19 mouse cellular contexts compared by ENCODE assay signal in genomic region chr3:86996111-86996510, GRCm38 (mm10). TPM values are rescaled to one million over a fixed set of nuclear protein-coding genes. Genes with fewer than 3 reads are reported as not detected.
DNase-seq lines count a peak whose midpoint lies in the region; ATAC-seq and TF ChIP-seq lines count a peak whose summit lies in the region.
"Had no signal": no experiment of that assay in that cellular context is flagged by ENCODE, and none has a peak within 500 bp of the region (broad histone marks: within the 10 kb centered on the region; RNA-seq: fewer than 3 reads in every experiment).

No protein-coding gene starts in this region.

- H3K27ac ChIP-seq in liver, adult 2 months (replicated peaks; ENCODE audit: insufficient read depth, low read depth, low read length) = peak overlapping the region; percentile 46; the same call in 1 of the 2 replicates
- H3K27ac ChIP-seq in liver, embryonic 12.5 days = no peak overlapping the region
- H3K27ac ChIP-seq in limb, embryonic 10.5 days = no peak overlapping the region

- no peak overlapping the region for H3K4me2 ChIP-seq in liver, embryonic 12.5 days

- TF ChIP-seq POLR2A in liver, adult 2 months (IDR thresholded peaks at IDR 0.05; ENCODE audit: extremely low read depth, insufficient read depth, low read length) = no peak

- no peak overlapping the region for H3K4me3 ChIP-seq in liver, adult 2 months (ENCODE audit: insufficient read depth, low read depth, low read length)
- no peak overlapping the region for H3K4me3 ChIP-seq in liver, embryonic 12.5 days
- no peak overlapping the region for H3K4me3 ChIP-seq in limb, embryonic 10.5 days

- no peaks in the 10 kb centered on the region; the same call in 1 of the 2 replicates for H3K36me3 ChIP-seq in liver, adult 2 months (ENCODE audit: control insufficient read depth, insufficient read depth, low read length)
- H3K36me3 ChIP-seq in liver, embryonic 12.5 days = no peaks in the 10 kb centered on the region
- no peaks in the 10 kb centered on the region for H3K36me3 ChIP-seq in splenic B cell, adult 2 months (ENCODE audit: control insufficient read depth, insufficient read depth, low read length, poor library complexity, severe bottlenecking)
- no peaks in the 10 kb centered on the region for H3K36me3 ChIP-seq in limb, embryonic 10.5 days
- H3K36me3 ChIP-seq: G1E had no signal

- no peaks in the 10 kb centered on the region for H3K9me3 ChIP-seq in liver, embryonic 12.5 days (replicated peaks)
- no peaks in the 10 kb centered on the region for H3K9me3 ChIP-seq in limb, embryonic 10.5 days (replicated peaks)
- H3K9me3 ChIP-seq: G1E had no signal

- no peak overlapping the region for H3K9ac ChIP-seq in liver, adult 2 months (ENCODE audit: low read depth, low read length)
- H3K9ac ChIP-seq in liver, embryonic 12.5 days = no peak overlapping the region

- WGBS in liver, adult 2 months = 22% methylated on average over 4 of the region's 4 CpGs
- WGBS in liver, embryonic 12.5 days (ENCODE audit: insufficient replicate concordance) = 76% methylated on average over 4 of the region's 4 CpGs
- WGBS in limb, embryonic 10.5 days = 89% methylated on average over 4 of the region's 4 CpGs

- peaks cover 19% of the 10 kb centered on the region for H3K4me1 ChIP-seq in liver, adult 2 months (ENCODE audit: control insufficient read depth, insufficient read depth, low read length)
- H3K4me1 ChIP-seq in liver, embryonic 12.5 days = peaks cover 8% of the 10 kb centered on the region; the same call in 1 of the 2 replicates
- 0 out of 2 replicates have a peak, but pooled peaks cover 11% of the 10 kb centered on the region for H3K4me1 ChIP-seq in limb, embryonic 10.5 days

- no peaks in the 10 kb centered on the region for H3K79me2 ChIP-seq in liver, adult 2 months (ENCODE audit: control insufficient read depth, insufficient read depth, low read length)

- TF ChIP-seq CTCF in liver, adult 2 months (IDR thresholded peaks at IDR 0.05; ENCODE audit: low read depth, low read length) = no peak

- DNase-seq in liver, adult 2 months (ENCODE audit: extremely low read depth, low read depth, low spot score) = peak; percentile 96
- peak; percentile 17 for DNase-seq in splenic B cell, adult 2 months (ENCODE audit: low read depth, low spot score)
- DNase-seq in limb, embryonic 10.5 days (ENCODE audit: low spot score) = no peak
- DNase-seq: adrenal gland, adult 2 months; adrenal gland, adult 8-10 months; adrenal gland, postnatal 10 days; adrenal gland, postnatal 14 days; adrenal gland, postnatal 25 days; adrenal gland, postnatal 36 days; B cell, adult 2 months; cerebellum, adult 11 months; cerebellum, adult 11-12 months; cerebellum, adult 18-20 months had no signal

- H3K27me3 ChIP-seq in liver, adult 2 months (ENCODE audit: control insufficient read depth, insufficient read depth, low read length) = no peaks in the 10 kb centered on the region
- no peaks in the 10 kb centered on the region for H3K27me3 ChIP-seq in liver, embryonic 12.5 days (replicated peaks)
- H3K27me3 ChIP-seq in splenic B cell, adult 2 months (ENCODE audit: control insufficient read depth, insufficient read depth, low read length, poor library complexity, severe bottlenecking) = no peaks in the 10 kb centered on the region
- no peaks in the 10 kb centered on the region for H3K27me3 ChIP-seq in limb, embryonic 10.5 days (ENCODE audit: low read depth, poor library complexity, severe bottlenecking)
- H3K27me3 ChIP-seq: CH12.LX had no signal

- ATAC-seq in liver, embryonic 12.5 days = no peak
- ATAC-seq: activated CD4-positive, CD25-positive, alpha-beta regulatory T cell, adult 4 months; CD4-positive, CD25-positive, alpha-beta regulatory T cell, adult 4 months; Patski had no signal

RNA-seq across cellular contexts. Expression of gene Cd1d1, which starts 3.1 kb away (rescaled TPM):
- total RNA-seq in liver, adult 2 months (2014; rRNA removed) = 336 and 410 TPM in 2 replicates
- 251 and 268 TPM in 2 replicates for polyA plus RNA-seq in liver, adult 2 months (2012; rRNA removed)
- polyA plus RNA-seq in liver, embryonic 12.5 days (2016; fragmentation: Nextera tagmentation; extraction: Ambion mirVana) = 8.7 and 10.2 TPM in 2 replicates
- 15.7 and 24.9 TPM in 2 replicates for polyA plus RNA-seq in limb, embryonic 10.5 days (2016; fragmentation: Nextera tagmentation; extraction: Ambion mirVana)
- polyA plus RNA-seq: G1E had no signal
